Mouse (Mus musculus): ENCODE data around the gene Zranb3.
"Not testable (repeated sequence)": the region's sequence is repeated elsewhere in the genome, so short reads cannot be mapped to it uniquely, and the experiment has no call there.

Zranb3 gene

DNA sequence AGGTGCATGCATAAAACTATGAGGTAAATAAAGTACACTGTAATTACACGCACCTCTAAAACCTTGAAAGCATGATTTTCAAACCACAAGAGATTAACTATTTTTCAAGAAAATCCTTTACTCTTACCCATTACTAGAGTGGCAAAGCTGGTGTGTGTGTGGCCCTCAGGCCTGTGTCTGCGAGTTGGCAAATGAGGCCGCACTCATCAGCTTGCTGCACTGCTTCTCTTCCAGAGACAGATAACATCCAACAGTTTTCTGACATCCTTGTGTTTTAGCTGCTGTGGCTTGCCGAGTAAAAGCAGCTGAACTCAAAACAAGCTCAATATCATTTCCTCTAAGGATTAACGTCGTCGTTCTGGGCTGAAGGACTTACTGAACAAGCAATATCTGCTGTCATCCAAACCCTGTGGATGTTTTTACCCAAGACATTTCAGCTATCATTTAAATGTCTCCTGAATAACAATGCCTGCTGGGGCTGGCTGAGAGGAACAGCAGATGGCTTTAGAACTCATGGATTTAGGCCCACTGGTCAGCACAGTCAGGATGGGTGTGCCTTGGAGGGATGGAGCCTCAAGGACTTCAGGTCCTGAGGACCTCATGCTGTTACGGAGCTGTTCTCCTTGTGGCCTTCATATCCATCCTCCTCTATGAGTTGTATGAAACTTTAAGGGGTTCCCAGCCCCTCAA lies 42.0 kb downstream of the Zranb3 start:
- no peak for DNase-seq (ENCODE audit: low spot score in 2 of 2)

DNA sequence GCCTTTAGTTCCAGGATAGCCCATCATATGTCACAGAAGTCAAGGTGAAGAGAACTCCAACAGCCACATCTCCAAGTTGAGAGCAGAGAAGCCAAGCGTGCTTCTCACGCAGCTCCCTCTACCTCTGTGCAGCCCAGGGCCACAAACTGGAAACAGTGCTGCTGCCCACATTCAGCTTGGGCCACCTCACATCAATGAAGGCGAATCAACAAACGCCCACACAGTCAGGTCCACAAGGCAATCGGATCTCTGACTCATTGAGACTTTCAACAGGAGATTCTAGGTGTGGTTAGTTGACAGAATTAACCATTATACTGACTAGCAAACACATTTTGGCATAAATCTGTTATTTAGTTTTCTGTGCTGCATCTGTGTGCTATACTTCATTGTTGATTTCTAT lies 44.2 kb downstream of the Zranb3 start:
- DNase-seq (ENCODE audit: low spot score in 2 of 2): no peak

GRCm38 (mm10) chr1:128057269-128057668 lies 45.6 kb downstream of the Zranb3 start:
- DNase-seq (ENCODE audit: low spot score in 2 of 2): no peak

- no peak for DNase-seq (ENCODE audit: low spot score in 2 of 2)
Observed at GRCm38 (mm10) chr1:128046920-128047319, 55.9 kb downstream of the Zranb3 start.

DNA sequence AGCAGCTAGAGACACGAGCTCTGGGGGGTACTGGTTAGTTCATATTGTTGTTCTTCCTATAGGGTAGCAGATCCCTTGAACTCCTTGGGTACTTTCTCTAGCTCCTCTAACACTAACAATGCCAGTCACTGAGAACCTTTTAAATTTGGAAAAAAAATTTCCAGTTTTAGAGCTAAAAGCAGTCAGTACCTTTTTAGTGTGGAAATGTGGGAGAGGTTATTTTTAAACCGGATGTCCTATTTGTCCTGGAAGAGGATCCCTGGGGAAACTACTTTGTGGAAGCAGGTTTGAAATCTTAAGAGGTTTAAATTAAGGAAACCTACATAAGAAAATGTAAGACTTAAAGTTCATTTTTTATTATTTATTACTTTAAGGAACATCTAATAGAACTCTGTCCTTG lies 56.4 kb downstream of the Zranb3 start:
- no peak for DNase-seq (ENCODE audit: low spot score in 2 of 2)

- DNase-seq (ENCODE audit: low spot score in 2 of 2): no peak
Observed at GRCm38 (mm10) chr1:128044181-128044580, 58.7 kb downstream of the Zranb3 start.

DNA sequence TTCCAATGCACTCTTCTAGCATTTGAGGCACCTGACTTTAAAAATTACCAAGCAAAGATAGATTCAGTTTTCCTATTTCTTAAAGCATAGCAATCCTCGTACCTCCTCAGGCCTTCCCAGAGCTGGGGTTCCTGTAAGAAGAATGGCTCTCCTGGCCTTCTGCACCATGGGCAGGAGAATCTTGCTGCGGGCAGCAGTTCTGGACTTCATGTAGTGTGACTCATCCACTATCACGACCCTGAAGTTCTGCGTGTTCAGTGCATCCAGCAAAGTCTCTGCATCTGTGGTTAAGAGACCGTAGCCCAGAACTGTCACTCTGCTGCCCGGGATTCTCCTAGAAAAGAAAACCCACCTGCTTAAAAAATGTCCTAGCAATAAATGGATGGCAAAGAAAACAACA lies 66.6 kb downstream of the Zranb3 start:
- DNase-seq (ENCODE audit: low spot score in 2 of 2): no peak

- no peak for DNase-seq (ENCODE audit: low spot score in 2 of 2)
Observed at GRCm38 (mm10) chr1:128032123-128032522, 70.7 kb downstream of the Zranb3 start.

- DNase-seq (ENCODE audit: low spot score in 2 of 2): no peak
Observed at GRCm38 (mm10) chr1:128031524-128031923, 71.3 kb downstream of the Zranb3 start.

DNA sequence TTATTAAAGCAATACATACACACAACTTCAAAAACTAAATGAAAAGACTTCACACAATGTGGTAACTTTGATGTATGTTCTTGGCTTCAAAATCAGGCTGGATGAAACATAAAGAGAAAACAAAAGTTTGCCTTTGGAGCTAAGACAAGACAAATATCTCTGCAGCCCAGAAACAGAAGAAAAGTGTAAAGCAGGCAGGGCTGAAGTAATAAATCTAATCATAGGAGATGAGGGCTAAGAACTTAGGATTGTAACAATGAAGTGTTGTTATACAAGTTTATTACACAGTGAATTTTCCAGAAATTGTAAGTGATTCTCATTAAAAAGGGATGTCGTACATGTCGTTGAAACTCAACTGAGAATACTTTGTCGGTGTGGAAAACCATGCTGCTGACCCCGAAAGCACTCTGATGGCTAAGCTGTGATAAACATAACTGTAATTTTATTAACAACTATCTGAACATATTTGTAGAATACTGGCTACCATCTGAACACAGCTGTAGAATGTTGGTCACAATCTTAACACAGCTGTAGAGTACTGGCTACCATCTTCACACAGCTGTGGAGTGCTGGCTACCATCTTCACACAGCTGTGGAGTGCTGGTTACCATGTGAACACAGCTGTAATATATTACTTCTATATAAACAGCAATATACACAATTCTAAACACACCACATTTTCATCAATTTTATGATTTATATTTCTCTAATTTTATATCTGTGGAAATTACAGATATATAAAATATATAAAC lies 78.3 kb downstream of the Zranb3 start:
- no peak for DNase-seq (ENCODE audit: low spot score in 2 of 2)

DNA sequence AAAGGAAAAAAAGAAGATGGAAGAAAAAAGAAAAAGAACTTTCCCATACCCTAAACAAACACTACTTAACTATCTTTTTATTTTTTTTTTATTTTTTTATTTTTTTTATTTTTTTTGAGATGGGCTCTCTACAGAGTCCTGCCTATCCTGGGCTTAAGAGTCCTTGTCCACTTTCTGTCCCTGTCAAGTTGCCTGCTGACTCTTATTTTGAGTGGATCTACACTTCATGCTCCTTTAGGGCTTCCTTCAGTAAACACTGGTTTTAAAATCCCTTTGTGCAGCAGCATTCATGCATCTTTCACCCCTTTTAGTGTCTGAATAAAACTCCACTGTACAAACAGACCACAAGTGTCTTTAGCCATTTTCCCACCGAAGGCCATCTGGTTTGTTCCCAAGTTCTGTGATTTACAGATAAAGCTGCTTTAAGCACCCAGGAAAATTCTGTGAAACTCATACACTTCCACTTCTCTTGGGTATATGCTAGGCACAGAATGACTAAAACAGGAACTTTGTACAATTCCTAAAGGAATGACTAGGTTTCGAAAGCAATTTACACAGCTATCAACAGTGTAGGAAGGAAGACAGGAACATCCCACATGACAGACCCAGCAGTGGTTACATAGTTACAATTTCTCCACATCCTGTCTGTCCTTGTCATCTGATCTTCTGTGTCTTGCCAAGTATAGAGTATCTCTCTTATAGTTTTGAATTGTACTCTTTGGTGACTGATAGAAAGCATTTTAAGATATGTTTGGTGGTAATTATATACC lies 82.7 kb downstream of the Zranb3 start:
- no peak for DNase-seq (ENCODE audit: low spot score in 2 of 2)

- no peak for DNase-seq (ENCODE audit: low spot score in 2 of 2)
Observed at GRCm38 (mm10) chr1:128016035-128016492, 86.8 kb downstream of the Zranb3 start.

- no peak for DNase-seq (ENCODE audit: low spot score in 2 of 2)
Observed at GRCm38 (mm10) chr1:128013698-128014386, 89.0 kb downstream of the Zranb3 start.

- DNase-seq (ENCODE audit: low spot score in 2 of 2): no peak
Observed at GRCm38 (mm10) chr1:128009751-128010150, 93.1 kb downstream of the Zranb3 start.

- DNase-seq (ENCODE audit: low spot score in 2 of 2): not testable (repeated sequence)
Observed at GRCm38 (mm10) chr1:128006042-128006600, 96.7 kb downstream of the Zranb3 start.

DNA sequence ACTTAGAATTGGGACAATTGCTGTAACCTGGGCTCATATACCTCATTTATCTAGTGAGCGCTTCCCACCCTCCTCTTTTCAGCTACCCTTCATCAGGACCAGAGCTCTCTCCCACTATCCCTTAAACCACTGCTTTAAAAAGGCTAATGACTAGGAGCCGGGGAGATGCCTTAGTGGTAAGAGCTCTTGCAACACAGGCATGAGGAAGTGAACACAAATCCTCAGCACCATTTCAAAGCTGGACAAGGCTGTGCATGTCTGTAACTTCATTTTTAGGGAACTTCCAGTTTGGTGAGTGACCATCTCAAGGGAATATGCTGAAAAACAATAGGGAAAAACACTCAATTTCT lies 98.5 kb downstream of the Zranb3 start:
- DNase-seq (ENCODE audit: low spot score in 2 of 2): no peak

DNA sequence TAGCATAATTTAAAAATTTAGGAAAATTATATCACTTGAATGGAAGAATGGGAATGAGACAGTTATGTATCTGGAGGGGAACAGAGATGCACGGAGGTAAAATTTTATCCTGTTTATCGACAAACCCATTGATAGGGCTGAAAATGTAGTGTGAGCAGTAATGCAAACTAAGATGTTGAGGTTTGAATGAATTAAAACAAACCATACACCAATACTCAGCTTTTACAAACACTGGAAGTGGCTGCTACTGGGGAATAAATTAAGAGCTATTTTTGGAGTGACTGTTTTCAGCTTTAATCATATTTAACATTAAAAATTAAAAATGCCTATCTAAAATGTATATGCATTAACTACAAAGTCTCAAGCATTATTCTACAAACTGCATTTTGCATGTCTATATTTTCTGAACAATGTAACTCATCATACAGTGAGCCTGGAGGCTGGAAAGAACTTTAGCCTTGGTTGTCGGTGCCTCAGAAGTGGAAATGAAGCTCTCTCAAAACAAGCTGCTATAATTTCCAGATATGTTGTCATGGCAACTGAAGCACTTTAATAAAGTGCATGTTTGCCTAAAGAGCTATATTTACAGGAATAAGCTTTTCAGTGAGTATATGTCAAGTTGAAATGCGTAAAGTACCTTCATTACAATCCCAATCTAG lies 99.0 kb downstream of the Zranb3 start:
- no peak for DNase-seq (ENCODE audit: low spot score in 2 of 2)

GRCm38 (mm10) chr1:128002159-128002558 lies 100.7 kb downstream of the Zranb3 start:
- DNase-seq (ENCODE audit: low spot score in 2 of 2): no peak

DNA sequence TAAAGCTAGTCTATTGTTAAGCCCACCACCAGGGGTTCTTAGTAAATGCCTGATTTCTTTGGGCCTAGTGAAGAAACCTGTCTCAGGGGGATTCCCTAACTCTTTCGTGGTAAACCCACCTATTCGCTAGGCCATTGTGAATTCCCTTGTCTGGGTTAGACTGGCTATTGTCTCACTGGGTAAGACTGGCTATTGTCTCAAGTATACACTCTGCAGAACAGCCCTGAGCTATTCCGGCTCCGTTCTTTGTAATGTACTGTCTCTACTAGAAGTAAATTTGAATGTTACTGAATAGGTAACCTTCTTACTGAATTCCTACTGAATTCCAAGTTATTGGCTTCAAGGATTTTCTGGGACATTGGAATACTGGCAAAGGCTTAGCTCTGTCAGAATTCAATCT lies 101.9 kb downstream of the Zranb3 start:
- DNase-seq (ENCODE audit: low spot score in 2 of 2): not testable (repeated sequence)

GRCm38 (mm10) chr1:127993892-127994291 lies 109.0 kb downstream of the Zranb3 start:
- no peak for DNase-seq (ENCODE audit: low spot score in 2 of 2)
